Mouse (Mus musculus) ES-E14 (cell line): ENCODE data around the gene Krt75.

ENCODE experiments used
- CHD2 ChIP-seq: IDR thresholded peaks from 2 replicates; pipeline ENCODE4 v1.6.1; 2014; ENCODE audit warnings: mild to moderate bottlenecking, low read depth, low read length, inconsistent platforms
- MAFK ChIP-seq: IDR thresholded peaks from 2 replicates; pipeline ENCODE4 v1.6.1; 2014; ENCODE audit warnings: mild to moderate bottlenecking, low read depth, low read length, inconsistent platforms; ENCODE audit not compliant: insufficient read depth
- ZC3H11A ChIP-seq: IDR thresholded peaks from 2 replicates; pipeline ENCODE4 v1.6.1; 2012; ENCODE audit warnings: low read depth, mild to moderate bottlenecking, inconsistent platforms, low read length, borderline replicate concordance
- ZNF384 ChIP-seq: IDR thresholded peaks from 2 replicates; pipeline ENCODE4 v1.6.1; 2012; ENCODE audit warnings: low read depth, low read length, inconsistent platforms

DNA sequence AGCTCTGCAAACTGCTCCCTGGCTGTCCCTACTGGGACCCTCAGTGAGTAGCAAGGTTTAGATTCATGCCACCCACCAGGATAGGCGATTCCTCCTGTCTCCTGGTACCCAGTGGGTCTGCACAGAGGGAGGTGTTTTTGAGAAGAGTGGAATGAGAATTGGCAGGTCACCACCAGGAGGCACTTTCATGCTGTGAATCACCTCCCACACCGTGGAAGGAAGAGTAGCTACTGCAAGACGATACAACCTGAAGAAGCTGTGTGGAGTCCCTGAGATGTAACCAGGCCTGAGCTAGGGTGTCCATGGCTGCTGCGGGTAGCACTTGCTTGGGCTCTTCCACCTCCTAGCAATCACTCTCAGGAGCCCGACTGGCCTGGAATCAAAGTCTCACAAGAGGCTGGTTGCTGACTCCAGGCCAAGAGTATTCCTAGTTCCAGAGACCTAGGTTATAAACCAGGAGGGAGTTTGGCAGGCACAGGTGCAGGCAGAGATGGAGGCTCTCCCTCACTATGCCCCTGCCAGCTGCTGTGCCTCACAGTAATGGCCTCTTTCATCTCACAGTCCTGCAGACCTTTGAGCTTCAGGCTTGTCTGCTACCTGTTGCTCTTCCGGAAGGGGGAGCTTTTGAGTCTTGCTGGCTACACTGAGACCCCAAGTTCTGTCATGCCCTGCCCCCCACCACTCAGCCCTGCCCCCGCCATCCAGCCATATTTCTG lies 35.7 kb downstream of the Krt75 start:
- no peak for TF ChIP-seq ZC3H11A
- no peak for TF ChIP-seq MAFK
- TF ChIP-seq CHD2 = no peak
- no peak for TF ChIP-seq ZNF384
